Mouse (Mus musculus) CH12.LX (cell line): Measurements from ENCODE around the gene D17H6S53E. TPM values are rescaled to one million over a fixed set of nuclear protein-coding genes. Genes with fewer than 3 reads are reported as not detected.

Experiments used
- DNase-seq: peaks from one replicate; pipeline ENCODE4 v3.0.0-alpha.2; 2013; ENCODE audit errors: extremely low read depth
- H3K27ac ChIP-seq: 2 replicates; pipeline ENCODE4 v1.5.1; 2012; ENCODE audit warnings: low read depth, mild to moderate bottlenecking, control low read depth, moderate library complexity; ENCODE audit not compliant: insufficient read depth
- H3K27me3 ChIP-seq: replicated peaks from 2 replicates; pipeline ENCODE3; 2012; ENCODE audit warnings: inconsistent platforms
- H3K36me3 ChIP-seq, 2 experiments: replicated peaks in 1 of 2; 2 replicates each; pipeline versions ENCODE3 to v1.6.1; 2012; ENCODE audit warnings: inconsistent platforms in 1 of 2, low read length in 1 of 2, mild to moderate bottlenecking in 1 of 2, mixed read lengths in 1 of 2, moderate library complexity in 1 of 2; ENCODE audit not compliant: control insufficient read depth in 1 of 2, insufficient read depth in 1 of 2
- H3K4me1 ChIP-seq, 2 experiments: 2 replicates each; pipeline ENCODE4 v1.6.1; 2012; ENCODE audit warnings: inconsistent platforms in 1 of 2, moderate library complexity in 1 of 2; ENCODE audit not compliant: insufficient read depth in 2 of 2, control insufficient read depth in 1 of 2
- H3K4me2 ChIP-seq: 2 replicates; pipeline ENCODE4 v1.6.1; 2012; ENCODE audit warnings: low read depth, mild to moderate bottlenecking, control low read depth; ENCODE audit not compliant: poor library complexity, insufficient read depth, severe bottlenecking
- H3K4me3 ChIP-seq, 3 experiments: fragments of 150-350 bp in 1 of 3; sonication (generic) in 1 of 3; replicated peaks in 1 of 3; 2 replicates each; pipeline versions ENCODE3 to v1.5.1; 2011 to 2012; ENCODE audit warnings: low read depth in 2 of 3, low read length in 2 of 3, mild to moderate bottlenecking in 2 of 3, moderate library complexity in 2 of 3, control low read depth in 1 of 3, improper control_type of control experiment in 1 of 3, inconsistent platforms in 1 of 3, mixed read lengths in 1 of 3; ENCODE audit not compliant: poor library complexity in 1 of 3
- H3K79me2 ChIP-seq: replicated peaks from 2 replicates; pipeline ENCODE4 v1.6.1; 2012; ENCODE audit warnings: mild to moderate bottlenecking, moderate library complexity; ENCODE audit not compliant: control insufficient read depth, poor library complexity, insufficient read depth, severe bottlenecking; ENCODE audit errors: extremely low read depth
- H3K9ac ChIP-seq: 2 replicates; pipeline ENCODE4 v1.6.1; 2012; ENCODE audit warnings: low read depth, mild to moderate bottlenecking, control low read depth, moderate library complexity; ENCODE audit not compliant: insufficient read depth
- H3K9me3 ChIP-seq: replicated peaks from 2 replicates; pipeline ENCODE3; 2012; ENCODE audit warnings: low read length, inconsistent platforms, mixed read lengths
- BHLHE40 ChIP-seq: IDR thresholded peaks from 2 replicates; pipeline ENCODE4 v1.6.1; 2011; ENCODE audit warnings: mild to moderate bottlenecking, low read depth, low read length, improper control_type of control experiment
- CTCF ChIP-seq, 2 experiments: IDR thresholded peaks in 1 of 2; conservative IDR thresholded peaks in 1 of 2; 2 replicates each; pipeline ENCODE4 v1.5.1; 2011 to 2012; ENCODE audit warnings: low read depth in 2 of 2, low read length in 2 of 2, improper control_type of control experiment in 1 of 2, inconsistent platforms in 1 of 2, mild to moderate bottlenecking in 1 of 2, moderate library complexity in 1 of 2
- E2F4 ChIP-seq: IDR thresholded peaks from 2 replicates; pipeline ENCODE4 v1.6.1; 2011; ENCODE audit warnings: low read depth, low read length, improper control_type of control experiment; ENCODE audit not compliant: insufficient replicate concordance
- ELF1 ChIP-seq: IDR thresholded peaks from 2 replicates; pipeline ENCODE4 v1.6.1; 2014; ENCODE audit warnings: low read depth, mild to moderate bottlenecking, inconsistent platforms, low read length, improper control_type of control experiment
- ETS1 ChIP-seq: conservative IDR thresholded peaks from 2 replicates; pipeline ENCODE4 v1.6.1; 2012; ENCODE audit warnings: low read depth, mild to moderate bottlenecking, inconsistent platforms, low read length, improper control_type of control experiment, moderate library complexity
- GABPA ChIP-seq: IDR thresholded peaks from 2 replicates; pipeline ENCODE4 v1.6.1; 2012; ENCODE audit warnings: low read depth, low read length, improper control_type of control experiment, inconsistent platforms; ENCODE audit not compliant: insufficient replicate concordance
- HCFC1 ChIP-seq: IDR thresholded peaks from 2 replicates; pipeline ENCODE4 v1.6.1; 2012; ENCODE audit warnings: low read depth, mild to moderate bottlenecking, inconsistent platforms, low read length, improper control_type of control experiment
- IRF4 ChIP-seq: IDR thresholded peaks from 2 replicates; pipeline ENCODE4 v1.6.1; 2014; ENCODE audit warnings: low read depth, mild to moderate bottlenecking, inconsistent platforms, low read length, improper control_type of control experiment
- JUN ChIP-seq: IDR thresholded peaks from 2 replicates; pipeline ENCODE4 v1.6.1; 2011; ENCODE audit warnings: low read depth, mild to moderate bottlenecking, low read length, improper control_type of control experiment, moderate library complexity; ENCODE audit not compliant: insufficient read depth
- MAFK ChIP-seq: IDR thresholded peaks from 2 replicates; pipeline ENCODE4 v1.6.1; 2011; ENCODE audit warnings: low read length, improper control_type of control experiment; ENCODE audit not compliant: insufficient replicate concordance
- MAZ ChIP-seq: IDR thresholded peaks from 2 replicates; pipeline ENCODE4 v1.6.1; 2012; ENCODE audit warnings: low read depth, mild to moderate bottlenecking, inconsistent platforms, low read length, improper control_type of control experiment, moderate library complexity
- MEF2A ChIP-seq: IDR thresholded peaks from 2 replicates; pipeline ENCODE4 v1.6.1; 2014; ENCODE audit warnings: low read depth, mild to moderate bottlenecking, inconsistent platforms, low read length, improper control_type of control experiment, borderline replicate concordance
- MXI1 ChIP-seq: IDR thresholded peaks from 2 replicates; pipeline ENCODE4 v1.6.1; 2011; ENCODE audit warnings: mild to moderate bottlenecking, low read depth, low read length, improper control_type of control experiment
- MYC ChIP-seq: IDR thresholded peaks from 2 replicates; pipeline ENCODE4 v1.6.1; 2011; ENCODE audit warnings: low read depth, mild to moderate bottlenecking, improper control_type of control experiment, low read length
- NELFE ChIP-seq: IDR thresholded peaks from 2 replicates; pipeline ENCODE4 v1.6.1; 2011; ENCODE audit warnings: low read depth, low read length, improper control_type of control experiment
- NRF1 ChIP-seq: IDR thresholded peaks from 2 replicates; pipeline ENCODE4 v1.6.1; 2014; ENCODE audit warnings: low read depth, mild to moderate bottlenecking, inconsistent platforms, low read length, improper control_type of control experiment, moderate library complexity
- POLR2A ChIP-seq: IDR thresholded peaks from 2 replicates; pipeline ENCODE4 v1.6.1; 2011; ENCODE audit warnings: low read depth, mild to moderate bottlenecking, improper control_type of control experiment, low read length
- POLR2AphosphoS2 ChIP-seq: IDR thresholded peaks from 2 replicates; pipeline ENCODE4 v1.6.1; 2011; ENCODE audit warnings: low read depth, low read length, improper control_type of control experiment
- RAD21 ChIP-seq: IDR thresholded peaks from 2 replicates; pipeline ENCODE4 v1.6.1; 2011; ENCODE audit warnings: low read depth, mild to moderate bottlenecking, low read length, improper control_type of control experiment, moderate library complexity
- RCOR1 ChIP-seq: conservative IDR thresholded peaks from 2 replicates; pipeline ENCODE4 v1.6.1; 2012; ENCODE audit warnings: low read depth, mild to moderate bottlenecking, inconsistent platforms, low read length, improper control_type of control experiment
- TBP ChIP-seq: conservative IDR thresholded peaks from 2 replicates; pipeline ENCODE4 v1.6.1; 2011; ENCODE audit warnings: low read depth, low read length, improper control_type of control experiment
- UBTF ChIP-seq: IDR thresholded peaks from 2 replicates; pipeline ENCODE4 v1.6.1; 2012; ENCODE audit warnings: low read depth, mild to moderate bottlenecking, inconsistent platforms, low read length, improper control_type of control experiment, moderate library complexity
- USF2 ChIP-seq: conservative IDR thresholded peaks from 2 replicates; pipeline ENCODE4 v1.6.1; 2011; ENCODE audit warnings: low read depth, low read length, improper control_type of control experiment
- ZC3H11A ChIP-seq: IDR thresholded peaks from 2 replicates; pipeline ENCODE4 v1.6.1; 2012; ENCODE audit warnings: low read depth, mild to moderate bottlenecking, inconsistent platforms, low read length, improper control_type of control experiment
- ZMIZ1 ChIP-seq: IDR thresholded peaks from 2 replicates; pipeline ENCODE4 v1.6.1; 2012; ENCODE audit warnings: low read depth, mild to moderate bottlenecking, inconsistent platforms, low read length, improper control_type of control experiment
- dilution Hi-C: fragments of 300-500 bp; cut with MboI; formaldehyde crosslinking; loops from 2 replicates; pipeline ENCODE4 v1.14.3; 2020; ENCODE audit warnings: low sequenced_read_pairs; ENCODE audit not compliant: extremely low pct_unique_long_range_greater_than_20kb, extremely low pct_ligation_motif_present
- in situ Hi-C: fragments of 300-500 bp; cut with MboI; formaldehyde crosslinking; loops from 3 replicates; pipeline ENCODE4 v1.14.3; 2019; ENCODE audit warnings: low sequenced_read_pairs, low pct_ligation_motif_present, low pct_unique_long_range_greater_than_20kb, mixed read lengths
- polyA plus RNA-seq: library from polyadenylated mRNA; unstranded; fragments of >175 nt; gene quantifications from 2 replicates; pipeline ENCODE4 v1.2.1, GENCODE M21; 2012; ENCODE audit warnings: low read depth; ENCODE audit not compliant: insufficient read length
- total RNA-seq, 2 experiments: library from RNA; depleted of rRNA; stranded (reverse); fragments of 300-350 nt in 1 of 2; fragments of >200 nt in 1 of 2; gene quantifications; 2 replicates each; pipeline ENCODE4 v1.2.3; 2012 to 2014

D17H6S53E gene
- total and polyA plus RNA-seq, 3 experiments: 8.7 to 15.6 (median 11.9) TPM

DNA sequence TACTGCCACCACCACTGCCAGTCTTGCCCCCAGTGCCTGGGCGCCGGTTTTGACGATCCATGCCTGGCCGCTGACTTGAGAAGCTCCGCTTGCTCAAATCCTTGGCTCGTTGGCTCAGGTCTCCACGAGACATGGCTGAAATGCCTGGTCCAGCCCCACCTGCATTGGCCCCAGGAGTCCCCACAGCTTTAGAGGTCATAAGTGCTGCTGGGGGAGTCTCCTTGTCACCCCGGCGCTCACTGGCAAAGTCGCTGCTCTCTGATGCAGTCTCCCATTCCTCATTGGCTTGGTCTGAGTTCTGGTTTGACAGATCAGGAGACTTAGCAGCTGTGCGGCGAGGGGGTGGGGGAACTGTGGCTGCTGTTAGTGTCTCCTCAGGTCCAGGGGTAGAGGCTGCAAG, 29.3 kb downstream of the D17H6S53E start:
- no peak overlapping the region for H3K4me2 ChIP-seq
- H3K36me3 ChIP-seq: peaks cover 92 to 94% of the 10 kb centered on the region in 2 experiments
- H3K27me3 ChIP-seq: no peaks in the 10 kb centered on the region
- no peak overlapping the region for H3K4me3 ChIP-seq
- H3K27ac ChIP-seq: no peak overlapping the region
- dilution Hi-C loops: no loop called here
- TF ChIP-seq MAFK (no peak), MAZ (no peak), NELFE (no peak), USF2 (no peak), ZMIZ1 (no peak), GABPA (no peak), TBP (no peak), MXI1 (no peak), POLR2A (no peak), MYC (no peak), JUN (no peak), ETS1 (no peak), RAD21 (no peak), NRF1 (no peak), IRF4 (no peak), E2F4 (no peak)
- peaks cover 26% of the 10 kb centered on the region for H3K79me2 ChIP-seq
- no peaks in the 10 kb centered on the region for H3K9me3 ChIP-seq
- no peak overlapping the region for H3K9ac ChIP-seq
- in situ Hi-C loops: no loop called here
- no peaks in the 10 kb centered on the region for H3K4me1 ChIP-seq
- no peak for DNase-seq

DNA sequence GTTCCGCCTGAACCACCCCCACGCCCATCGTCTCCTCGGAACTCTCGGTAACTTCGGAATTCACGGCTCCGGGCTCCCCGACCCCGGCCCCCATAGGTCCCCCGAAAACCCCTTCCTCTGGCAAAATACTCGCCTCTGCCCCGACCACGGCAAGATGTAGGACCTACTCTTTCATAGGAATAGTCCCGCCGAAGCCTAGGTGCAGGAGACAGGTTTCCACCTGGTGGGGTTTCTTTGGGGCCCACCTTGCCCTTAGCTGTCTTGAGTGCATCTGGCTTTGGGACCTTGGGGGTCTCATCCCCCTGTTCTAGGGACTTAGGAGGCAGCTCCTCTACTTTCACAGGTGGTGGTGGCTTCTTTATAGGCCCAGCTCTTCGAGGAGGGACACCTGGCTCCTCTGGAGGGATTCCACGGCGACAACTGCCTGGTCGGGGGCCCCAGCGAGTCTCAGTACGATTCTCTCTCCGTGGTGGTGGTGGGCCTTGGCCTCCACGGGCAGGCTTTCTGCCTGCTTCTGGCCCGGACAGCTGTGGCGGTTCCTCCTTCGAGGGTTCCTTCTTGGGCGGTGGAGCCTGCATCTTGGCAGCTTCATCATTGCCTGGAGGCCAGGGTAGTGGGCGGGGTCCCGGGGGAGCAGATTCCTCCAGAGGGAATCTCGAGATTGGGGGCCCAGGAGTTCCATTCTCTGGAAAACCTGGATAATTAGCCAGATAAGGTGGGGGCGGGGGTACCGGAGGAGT, 30.5 kb downstream of the D17H6S53E start:
- Histone ChIP-seq H3K27me3 (no peaks in the 10 kb centered on the region), H3K27ac (no peak overlapping the region), H3K9ac (no peak overlapping the region), H3K36me3 (peaks cover 97 to 99% of the 10 kb centered on the region in 2 experiments), H3K79me2 (peaks cover 37% of the 10 kb centered on the region)
- in situ Hi-C loops: no loop called here
- no peak for DNase-seq
- TF ChIP-seq UBTF (no peak), ETS1 (no peak), CTCF (conservative IDR thresholded peaks at IDR 0.05 in 1 of 2, IDR thresholded peaks at IDR 0.05 in 1 of 2; ENCODE audit: low read depth in 2 of 2, low read length in 2 of 2) (no peak), ZMIZ1 (no peak), MEF2A (no peak), ELF1 (no peak), BHLHE40 (no peak), HCFC1 (no peak), POLR2A (no peak), USF2 (no peak), RCOR1 (no peak), ZC3H11A (no peak), TBP (no peak), E2F4 (no peak), NRF1 (no peak), MXI1 (no peak), JUN (no peak), POLR2AphosphoS2 (no peak), MAFK (no peak)
- TF ChIP-seq, all 38 proteins: peak for 0
- Histone ChIP-seq H3K9me3 (no peaks in the 10 kb centered on the region), H3K4me2 (no peak overlapping the region), H3K4me3 (no peak overlapping the region), H3K4me1 (peaks cover 0 to 12% of the 10 kb centered on the region in 2 experiments; a peak in 2 of 4 replicates)
- dilution Hi-C loops: no loop called here
